Mouse (Mus musculus) naive thymus-derived CD4-positive, alpha-beta T cell, adult 2 months (primary cell): ENCODE results near the gene Ambn.
"Not testable (repeated sequence)": the region's sequence is repeated elsewhere in the genome, so short reads cannot be mapped to it uniquely, and the experiment has no call there.

ENCODE experiments used
- DNase-seq: peaks from one replicate; pipeline ENCODE4 v3.0.0-alpha.2; 2011; ENCODE audit warnings: low read depth

Ambn gene

GRCm38 (mm10) chr5:88455691-88456090 lies at the start of gene Ambn:
Ambn (plus strand) TSS chr5:88455991.
- no peak for DNase-seq

GRCm38 (mm10) chr5:88420319-88421065 lies 35.3 kb upstream of the Ambn start:
- DNase-seq = no peak

GRCm38 (mm10) chr5:88424892-88425291 lies 30.9 kb upstream of the Ambn start:
- not testable (repeated sequence) for DNase-seq

- no peak for DNase-seq
These were observed 29.0 kb upstream of the Ambn start for GRCm38 (mm10) chr5:88426753-88427152.

- DNase-seq = no peak
These were observed 11.7 kb downstream of the Ambn start for GRCm38 (mm10) chr5:88467471-88467870.

GRCm38 (mm10) chr5:88468807-88469704 lies 13.3 kb downstream of the Ambn start:
- DNase-seq = no peak

GRCm38 (mm10) chr5:88487675-88488074 lies 31.9 kb downstream of the Ambn start, which contains the start of gene Enam:
Enam (plus strand) TSS chr5:88487975.
- no peak for DNase-seq

GRCm38 (mm10) chr5:88489004-88489403 lies 33.2 kb downstream of the Ambn start:
- DNase-seq = peak; percentile 3

- no peak for DNase-seq
These were observed 35.3 kb downstream of the Ambn start for GRCm38 (mm10) chr5:88491111-88491510.

GRCm38 (mm10) chr5:88499781-88500180 lies 44.0 kb downstream of the Ambn start:
- DNase-seq = peak; percentile 12

- no peak for DNase-seq
These were observed 52.8 kb downstream of the Ambn start for GRCm38 (mm10) chr5:88508555-88508954.

- DNase-seq = no peak
These were observed 53.2 kb downstream of the Ambn start for GRCm38 (mm10) chr5:88508990-88509389.
